Mouse (Mus musculus) neural tube, embryonic 14.5 days (tissue): ENCODE measurements at regions not wholly inside any gene's neighbourhood (a gene's known extent, or its start where the extent isn't known, plus 50 kb on each side); places are given as distances from the start of the nearest gene placed in this dataset.

Source experiments
- ATAC-seq: fragments of 200-750 bp; cut with Nextera tagmentation; 2 replicates; pipeline ENCODE4 v1.8.0; 2017; ENCODE audit warnings: low read depth, mild to moderate bottlenecking, moderate TSS enrichment, moderate library complexity
- H3K27ac ChIP-seq: fragments of 300-500 bp; sonication (generic); 2 replicates; pipeline ENCODE4 v1.5.1; 2014; ENCODE audit warnings: low read depth, mild to moderate bottlenecking, control low read depth, low read length, moderate library complexity, mixed read lengths
- H3K27me3 ChIP-seq: fragments of 300-500 bp; sonication (generic); 2 replicates; pipeline ENCODE4 v1.6.1; 2014; ENCODE audit warnings: low read length; ENCODE audit not compliant: control insufficient read depth, insufficient read depth
- H3K36me3 ChIP-seq: fragments of 300-500 bp; sonication (generic); 2 replicates; pipeline ENCODE4 v1.6.1; 2014; ENCODE audit warnings: low read length, mixed read lengths; ENCODE audit not compliant: control insufficient read depth, insufficient read depth
- H3K4me1 ChIP-seq: fragments of 300-500 bp; sonication (generic); 2 replicates; pipeline ENCODE4 v1.6.1; 2014; ENCODE audit warnings: low read length; ENCODE audit not compliant: control insufficient read depth, insufficient read depth
- H3K4me2 ChIP-seq: fragments of 300-500 bp; sonication (generic); 2 replicates; pipeline ENCODE4 v1.6.1; 2014; ENCODE audit warnings: mild to moderate bottlenecking, low read depth, low read length, control low read depth
- H3K4me3 ChIP-seq: fragments of 300-500 bp; sonication (generic); 2 replicates; pipeline ENCODE4 v1.5.1; 2014; ENCODE audit warnings: low read depth, low read length, control low read depth, mixed read lengths
- H3K9ac ChIP-seq: fragments of 300-500 bp; sonication (generic); replicated peaks from 2 replicates; pipeline ENCODE4 v1.6.1; 2014; ENCODE audit warnings: low read depth, mild to moderate bottlenecking, control low read depth, low read length, mixed read lengths
- H3K9me3 ChIP-seq: fragments of 300-500 bp; sonication (generic); 2 replicates; pipeline ENCODE4 v1.6.1; 2016; ENCODE audit warnings: low read length; ENCODE audit not compliant: control insufficient read depth
- WGBS: fragments of 180-500 bp; shearing (Covaris S2); extraction: QIAGEN DNeasy Blood & Tissue Kit; methylation state at CpG from one replicate; pipeline ENCODE4 v1.1.7; 2014; 5-methylcytosine and 5-hydroxymethylcytosine counted together

- Histone ChIP-seq H3K36me3 (no peaks in the 10 kb centered on the region), H3K4me2 (no peak overlapping the region), H3K4me3 (no peak overlapping the region), H3K4me1 (no peaks in the 10 kb centered on the region), H3K9me3 (no peaks in the 10 kb centered on the region), H3K27me3 (no peaks in the 10 kb centered on the region), H3K27ac (no peak overlapping the region), H3K9ac (no peak overlapping the region)
- 78% methylated on average over 8 of the region's 8 CpGs for WGBS
- no peak for ATAC-seq
Observed at GRCm38 (mm10) chr13:39326176-39326575, 365.5 kb upstream of the Slc35b3 start.

GRCm38 (mm10) chr13:39321111-39321510 is 360.4 kb upstream of the Slc35b3 start:
- Histone ChIP-seq H3K4me2 (no peak overlapping the region), H3K36me3 (no peaks in the 10 kb centered on the region), H3K9me3 (no peaks in the 10 kb centered on the region), H3K27me3 (no peaks in the 10 kb centered on the region), H3K4me3 (no peak overlapping the region), H3K27ac (no peak overlapping the region), H3K9ac (no peak overlapping the region), H3K4me1 (no peaks in the 10 kb centered on the region)
- ATAC-seq = no peak
- 87% methylated on average over 3 of the region's 3 CpGs for WGBS

GRCm38 (mm10) chr13:39309758-39310157 is 349.1 kb upstream of the Slc35b3 start:
- Histone ChIP-seq H3K9ac (no peak overlapping the region), H3K4me3 (no peak overlapping the region), H3K4me2 (no peak overlapping the region), H3K36me3 (no peaks in the 10 kb centered on the region), H3K4me1 (no peaks in the 10 kb centered on the region), H3K27ac (no peak overlapping the region), H3K27me3 (no peaks in the 10 kb centered on the region), H3K9me3 (no peaks in the 10 kb centered on the region)
- WGBS = 96% methylated on average over 5 of the region's 5 CpGs
- no peak for ATAC-seq

GRCm38 (mm10) chr13:39307845-39308244 is 347.2 kb upstream of the Slc35b3 start:
- Histone ChIP-seq H3K4me3 (no peak overlapping the region), H3K36me3 (no peaks in the 10 kb centered on the region), H3K27ac (no peak overlapping the region), H3K4me1 (no peaks in the 10 kb centered on the region), H3K9me3 (no peaks in the 10 kb centered on the region), H3K4me2 (no peak overlapping the region), H3K9ac (no peak overlapping the region), H3K27me3 (no peaks in the 10 kb centered on the region)
- 93% methylated on average over 9 of the region's 9 CpGs for WGBS
- ATAC-seq = no peak

- Histone ChIP-seq H3K27ac (no peak overlapping the region), H3K9me3 (no peaks in the 10 kb centered on the region), H3K27me3 (no peaks in the 10 kb centered on the region), H3K4me1 (no peaks in the 10 kb centered on the region), H3K4me3 (no peak overlapping the region), H3K4me2 (no peak overlapping the region), H3K9ac (no peak overlapping the region), H3K36me3 (no peaks in the 10 kb centered on the region)
- WGBS = 82% methylated on average over 3 of the region's 3 CpGs
- ATAC-seq = no peak
Observed at GRCm38 (mm10) chr13:39306851-39307250, 346.2 kb upstream of the Slc35b3 start.

GRCm38 (mm10) chr13:39297129-39297528 is 336.5 kb upstream of the Slc35b3 start:
- H3K27ac ChIP-seq = no peak overlapping the region

GRCm38 (mm10) chr13:39290216-39290960 is 329.7 kb upstream of the Slc35b3 start:
- WGBS = 77% methylated on average over 5 of the region's 6 CpGs
- Histone ChIP-seq H3K4me2 (no peak overlapping the region), H3K4me1 (no peaks in the 10 kb centered on the region), H3K9ac (no peak overlapping the region), H3K4me3 (no peak overlapping the region), H3K27ac (no peak overlapping the region), H3K36me3 (no peaks in the 10 kb centered on the region), H3K9me3 (no peaks in the 10 kb centered on the region), H3K27me3 (no peaks in the 10 kb centered on the region)
- ATAC-seq = no peak

More at GRCm38 (mm10) chr13:39297129-39297528, 336.5 kb upstream of the Slc35b3 start:
- Histone ChIP-seq H3K27me3 (no peaks in the 10 kb centered on the region), H3K4me1 (no peaks in the 10 kb centered on the region), H3K36me3 (no peaks in the 10 kb centered on the region), H3K4me3 (no peak overlapping the region), H3K9me3 (no peaks in the 10 kb centered on the region), H3K4me2 (no peak overlapping the region), H3K9ac (no peak overlapping the region)
- WGBS = 74% methylated on average over 6 of the region's 6 CpGs
- no peak for ATAC-seq

GRCm38 (mm10) chr13:39282272-39282671 is 321.6 kb upstream of the Slc35b3 start:
- no peak for ATAC-seq
- Histone ChIP-seq H3K4me3 (no peak overlapping the region), H3K27me3 (no peaks in the 10 kb centered on the region), H3K27ac (no peak overlapping the region), H3K9me3 (no peaks in the 10 kb centered on the region), H3K36me3 (no peaks in the 10 kb centered on the region), H3K9ac (no peak overlapping the region), H3K4me2 (no peak overlapping the region), H3K4me1 (no peaks in the 10 kb centered on the region)
- WGBS = 85% methylated on average over 2 of the region's 2 CpGs

GRCm38 (mm10) chr13:39278101-39278500 is 317.4 kb upstream of the Slc35b3 start:
- Histone ChIP-seq H3K36me3 (no peaks in the 10 kb centered on the region), H3K9me3 (no peaks in the 10 kb centered on the region), H3K27ac (no peak overlapping the region), H3K9ac (no peak overlapping the region), H3K4me2 (no peak overlapping the region), H3K4me1 (no peaks in the 10 kb centered on the region), H3K27me3 (no peaks in the 10 kb centered on the region), H3K4me3 (no peak overlapping the region)
- ATAC-seq = no peak
- 98% methylated on average over 1 of the region's 1 CpGs for WGBS
